Mouse (Mus musculus) C3H10T1/2 (cell line): ENCODE results near the gene 4930595M18Rik. TPM values are rescaled to one million over a fixed set of nuclear protein-coding genes. Genes with fewer than 3 reads are reported as not detected.

ENCODE experiments used
- polyA plus RNA-seq, 2 experiments: library from polyadenylated mRNA; unstranded; fragments of >200 nt; fragmentation: generic; extraction: Trizol; gene quantifications; one replicate each; pipeline ENCODE4 v1.2.1; 2012; ENCODE audit warnings: missing spikeins in 2 of 2

Gene 4930595M18Rik
- polyA plus RNA-seq: not detected

GRCm38 (mm10) chrX:81458021-81458420 lies at the start of gene 4930595M18Rik:
TSS of gene 4930595M18Rik (minus strand) at chrX:81458121.

